Mouse (Mus musculus): ENCODE results near the gene Syt17. TPM values are rescaled to one million over a fixed set of nuclear protein-coding genes. Genes with fewer than 3 reads are reported as not detected.
A peak's percentile ranks its signal among the peaks of the same experiment; 100 is the strongest.

Syt17 gene
- total and polyA plus RNA-seq, 3 experiments = not detected

DNA sequence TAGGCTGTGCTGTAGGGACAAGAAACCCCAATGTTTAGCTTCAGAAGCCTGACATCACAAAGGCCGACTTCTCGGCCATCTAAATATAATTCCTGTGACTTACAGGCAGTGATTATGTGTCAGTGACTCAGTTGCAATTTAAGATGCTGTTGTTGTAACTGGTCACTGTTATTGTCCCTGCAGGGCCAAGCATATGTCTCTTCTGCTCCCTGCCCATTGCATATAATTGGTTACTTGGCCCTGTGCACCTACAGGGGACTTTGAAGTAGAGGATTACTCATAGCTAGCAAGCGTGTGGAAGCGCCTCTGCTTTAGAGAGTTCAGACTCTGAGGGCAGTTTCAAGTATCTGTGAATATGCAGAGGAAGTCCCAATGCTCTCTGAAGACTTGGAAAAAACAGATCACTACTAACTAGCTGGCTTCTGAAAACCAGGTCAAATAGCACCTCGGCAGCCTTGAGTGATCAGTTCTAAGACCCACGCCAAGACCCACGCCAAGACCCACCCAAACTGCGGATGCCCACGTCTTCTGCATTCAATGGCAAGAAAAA lies 32.2 kb upstream of the Syt17 start:
- Histone ChIP-seq H3K4me3 (replicated peaks in 1 of 3; ENCODE audit: low read depth in 2 of 3, low read length in 2 of 3, poor library complexity in 1 of 3) (no peak overlapping the region), H3K4me2 (ENCODE audit: insufficient read depth, low read depth, poor library complexity, severe bottlenecking) (peak overlapping the region; percentile 37), H3K79me2 (replicated peaks; ENCODE audit: control insufficient read depth, extremely low read depth, insufficient read depth, poor library complexity, severe bottlenecking) (no peaks in the 10 kb centered on the region), H3K9me3 (replicated peaks; ENCODE audit: low read length) (no peaks in the 10 kb centered on the region), H3K4me1 (ENCODE audit: control insufficient read depth in 1 of 2, insufficient read depth in 2 of 2) (peaks cover 28 to 55% of the 10 kb centered on the region in 2 experiments), H3K36me3 (replicated peaks in 1 of 2; ENCODE audit: control insufficient read depth in 1 of 2, insufficient read depth in 1 of 2, low read length in 1 of 2) (no peaks in the 10 kb centered on the region), H3K27ac (ENCODE audit: insufficient read depth, low read depth) (peak overlapping the region; percentile 59), H3K9ac (ENCODE audit: insufficient read depth, low read depth) (no peak overlapping the region), H3K27me3 (replicated peaks) (no peaks in the 10 kb centered on the region)
- peak; percentile 40 for DNase-seq (ENCODE audit: extremely low read depth)
- dilution Hi-C loops (cut with MboI; ENCODE audit: extremely low pct_ligation_motif_present, extremely low pct_unique_long_range_greater_than_20kb, low sequenced_read_pairs) = no loop called here
- TF ChIP-seq POLR2AphosphoS2 (IDR thresholded peaks at IDR 0.05; ENCODE audit: low read depth, low read length) (no peak), TCF12 (IDR thresholded peaks at IDR 0.05; ENCODE audit: low read depth, low read length) (0 out of 2 replicates have a peak, but pooled peaks have one; percentile 11), E2F4 (IDR thresholded peaks at IDR 0.05; ENCODE audit: insufficient replicate concordance, low read depth, low read length) (no peak), MAX (IDR thresholded peaks at IDR 0.05; ENCODE audit: low read length) (0 out of 2 replicates have a peak, but pooled peaks have one; percentile 24), RCOR1 (conservative IDR thresholded peaks at IDR 0.05; ENCODE audit: low read depth, low read length) (0 out of 2 replicates have a peak, but pooled peaks have one; percentile 41), NELFE (IDR thresholded peaks at IDR 0.05; ENCODE audit: low read depth, low read length) (no peak), JUN (IDR thresholded peaks at IDR 0.05; ENCODE audit: insufficient read depth, low read depth, low read length) (peak; percentile 80), MAZ (IDR thresholded peaks at IDR 0.05; ENCODE audit: low read depth, low read length) (no peak), IRF4 (IDR thresholded peaks at IDR 0.05; ENCODE audit: low read depth, low read length) (peak; percentile 67), GABPA (IDR thresholded peaks at IDR 0.05; ENCODE audit: insufficient replicate concordance, low read depth, low read length) (no peak), PAX5 (IDR thresholded peaks at IDR 0.05; ENCODE audit: low read length) (no peak), ETS1 (conservative IDR thresholded peaks at IDR 0.05; ENCODE audit: low read depth, low read length) (peak; percentile 27; the same call in 1 of the 2 replicates), JUND (conservative IDR thresholded peaks at IDR 0.05; ENCODE audit: low read depth, low read length) (peak; percentile 64), CHD1 (IDR thresholded peaks at IDR 0.05; ENCODE audit: low read depth, low read length) (no peak), POLR2A (IDR thresholded peaks at IDR 0.05; ENCODE audit: low read depth, low read length) (no peak), ZC3H11A (IDR thresholded peaks at IDR 0.05; ENCODE audit: low read depth, low read length) (no peak), EP300 (IDR thresholded peaks at IDR 0.05; ENCODE audit: low read length) (peak; percentile 74), UBTF (IDR thresholded peaks at IDR 0.05; ENCODE audit: low read depth, low read length) (no peak), CTCF (conservative IDR thresholded peaks at IDR 0.05 in 1 of 2, IDR thresholded peaks at IDR 0.05 in 1 of 2; ENCODE audit: low read depth in 2 of 2, low read length in 2 of 2) (no peak), ZNF384 (IDR thresholded peaks at IDR 0.05; ENCODE audit: low read depth, low read length) (no peak), CHD2 (IDR thresholded peaks at IDR 0.05; ENCODE audit: low read length) (no peak), SMC3 (IDR thresholded peaks at IDR 0.05; ENCODE audit: low read depth, low read length) (no peak), ZKSCAN1 (IDR thresholded peaks at IDR 0.05; ENCODE audit: borderline replicate concordance, low read depth, low read length) (no peak), ZMIZ1 (IDR thresholded peaks at IDR 0.05; ENCODE audit: low read depth, low read length) (no peak)
- in situ Hi-C loops (cut with MboI; ENCODE audit: low pct_ligation_motif_present, low pct_unique_long_range_greater_than_20kb, low sequenced_read_pairs) = no loop called here
